Mouse (Mus musculus): ENCODE data around the gene Zfp30. TPM values are rescaled to one million over a fixed set of nuclear protein-coding genes. Genes with fewer than 3 reads are reported as not detected.

Gene Zfp30
- polyA plus RNA-seq, 1 experiment, result 8.6 TPM

DNA sequence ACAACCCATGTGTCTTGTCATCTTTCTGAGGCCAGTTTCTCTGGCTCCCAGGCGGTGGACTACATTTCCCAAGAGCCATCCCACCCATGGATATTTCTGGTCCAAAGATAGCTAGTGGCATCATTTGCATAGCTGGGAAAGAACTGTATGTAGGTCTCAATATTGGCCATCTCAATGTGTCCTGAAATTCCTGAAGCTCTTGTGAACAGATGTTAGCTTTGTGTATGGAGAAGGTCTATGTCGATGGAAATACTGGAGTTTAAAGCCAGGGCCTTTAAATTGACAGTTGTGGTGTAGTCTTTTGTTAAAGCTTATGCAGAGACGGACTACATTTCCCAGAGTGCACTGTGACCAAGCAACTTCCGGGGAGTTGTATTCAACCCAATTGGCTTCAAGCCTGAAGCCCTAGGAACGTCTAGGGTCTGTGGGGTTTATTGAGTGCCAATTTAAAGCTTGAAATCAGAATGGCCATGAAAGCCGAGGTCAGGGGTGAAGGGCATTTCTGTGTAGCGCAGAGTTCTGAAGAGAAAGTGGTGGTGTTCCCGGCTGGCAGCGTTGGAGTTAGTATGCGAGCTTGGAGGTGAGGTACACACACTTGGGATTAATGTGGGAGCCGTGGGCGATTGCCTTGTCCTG, 34.9 kb downstream of the Zfp30 start:
- peaks cover 2% of the 10 kb centered on the region; the same call in 1 of the 2 replicates for H3K4me1 ChIP-seq (ENCODE audit: control insufficient read depth, insufficient read depth, low read length)
- TF ChIP-seq CTCF (IDR thresholded peaks at IDR 0.05; ENCODE audit: extremely low read depth, insufficient read depth, low read length), result no peak
- TF ChIP-seq POLR2A (IDR thresholded peaks at IDR 0.05; ENCODE audit: extremely low read depth, insufficient read depth, low read length), result no peak
- H3K4me3 ChIP-seq (ENCODE audit: insufficient read depth, low read length), result peak overlapping the region; percentile 67
- H3K27ac ChIP-seq (ENCODE audit: insufficient read depth, low read length), result peak overlapping the region; percentile 5; the same call in 1 of the 2 replicates

- no peak overlapping the region for H3K27ac ChIP-seq (ENCODE audit: insufficient read depth, low read length)
- no peaks in the 10 kb centered on the region for H3K4me1 ChIP-seq (ENCODE audit: control insufficient read depth, insufficient read depth, low read length)
Measured at GRCm38 (mm10) chr7:29828001-29828400, 44.2 kb downstream of the Zfp30 start.

DNA sequence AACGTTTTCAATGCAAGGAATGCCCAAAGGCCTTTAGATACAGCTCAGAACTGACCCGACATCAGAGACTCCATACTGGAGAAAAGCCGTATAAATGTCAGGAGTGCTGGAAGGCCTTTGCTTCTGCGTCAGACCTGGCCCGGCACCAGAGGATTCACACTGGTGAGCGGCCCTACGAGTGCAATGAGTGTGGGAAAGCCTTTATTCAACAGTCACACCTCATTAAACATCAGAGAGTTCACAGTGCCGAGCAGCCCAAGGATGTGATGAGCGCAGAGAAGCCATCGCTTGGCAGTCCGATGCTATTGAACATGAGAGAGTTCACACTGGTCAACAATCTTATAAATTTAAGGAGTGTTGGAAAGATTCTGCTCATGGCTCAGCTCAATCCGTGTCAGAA, 46.0 kb downstream of the Zfp30 start:
- Histone ChIP-seq H3K4me1 (ENCODE audit: control insufficient read depth, insufficient read depth, low read length) (no peaks in the 10 kb centered on the region), H3K4me3 (ENCODE audit: insufficient read depth, low read length) (no peak overlapping the region), H3K27ac (ENCODE audit: insufficient read depth, low read length) (no peak overlapping the region)
- TF ChIP-seq POLR2A (IDR thresholded peaks at IDR 0.05; ENCODE audit: extremely low read depth, insufficient read depth, low read length) (no peak), CTCF (IDR thresholded peaks at IDR 0.05; ENCODE audit: extremely low read depth, insufficient read depth, low read length) (no peak)

More at GRCm38 (mm10) chr7:29828001-29828400, 44.2 kb downstream of the Zfp30 start:
- TF ChIP-seq POLR2A (IDR thresholded peaks at IDR 0.05; ENCODE audit: extremely low read depth, insufficient read depth, low read length) (no peak), CTCF (IDR thresholded peaks at IDR 0.05; ENCODE audit: extremely low read depth, insufficient read depth, low read length) (no peak)
- H3K4me3 ChIP-seq (ENCODE audit: insufficient read depth, low read length), result no peak overlapping the region

DNA sequence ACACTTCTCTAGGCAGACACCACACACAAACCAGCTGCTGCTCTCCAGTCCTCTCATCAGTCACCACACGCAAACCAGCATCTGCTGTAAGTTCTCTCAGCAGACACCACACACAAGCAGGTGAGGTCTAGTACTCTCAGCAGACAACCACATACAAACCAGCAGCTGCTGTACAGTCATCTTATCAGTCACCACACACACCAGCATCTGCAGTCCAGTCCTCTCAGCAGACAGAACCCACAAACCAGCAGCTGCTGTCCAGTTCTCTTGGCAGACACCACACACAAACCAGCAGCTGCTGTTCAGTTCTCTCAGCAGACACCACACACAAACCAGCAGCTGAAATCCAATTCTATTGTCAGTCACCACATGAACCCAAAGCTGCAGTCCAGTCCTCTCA, 53.0 kb downstream of the Zfp30 start:
- Histone ChIP-seq H3K4me1 (ENCODE audit: control insufficient read depth, insufficient read depth, low read length) (no peaks in the 10 kb centered on the region), H3K27ac (ENCODE audit: insufficient read depth, low read length) (no peak overlapping the region), H3K4me3 (ENCODE audit: insufficient read depth, low read length) (no peak overlapping the region)
- no peak for TF ChIP-seq POLR2A (IDR thresholded peaks at IDR 0.05; ENCODE audit: extremely low read depth, insufficient read depth, low read length)
- TF ChIP-seq CTCF (IDR thresholded peaks at IDR 0.05; ENCODE audit: extremely low read depth, insufficient read depth, low read length), result no peak

- no peak for TF ChIP-seq POLR2A (IDR thresholded peaks at IDR 0.05; ENCODE audit: extremely low read depth, insufficient read depth, low read length)
- no peak for TF ChIP-seq CTCF (IDR thresholded peaks at IDR 0.05; ENCODE audit: extremely low read depth, insufficient read depth, low read length)
- no peak overlapping the region for H3K27ac ChIP-seq (ENCODE audit: insufficient read depth, low read length)
- no peaks in the 10 kb centered on the region for H3K4me1 ChIP-seq (ENCODE audit: control insufficient read depth, insufficient read depth, low read length)
Measured at GRCm38 (mm10) chr7:29839256-29839655, 55.5 kb downstream of the Zfp30 start.

GRCm38 (mm10) chr7:29842105-29842504, 58.3 kb downstream of the Zfp30 start:
- Histone ChIP-seq H3K4me3 (ENCODE audit: insufficient read depth, low read length) (no peak overlapping the region), H3K4me1 (ENCODE audit: control insufficient read depth, insufficient read depth, low read length) (no peaks in the 10 kb centered on the region), H3K27ac (ENCODE audit: insufficient read depth, low read length) (no peak overlapping the region)
- TF ChIP-seq CTCF (IDR thresholded peaks at IDR 0.05; ENCODE audit: extremely low read depth, insufficient read depth, low read length), result no peak
- no peak for TF ChIP-seq POLR2A (IDR thresholded peaks at IDR 0.05; ENCODE audit: extremely low read depth, insufficient read depth, low read length)

More at GRCm38 (mm10) chr7:29839256-29839655, 55.5 kb downstream of the Zfp30 start:
- no peak overlapping the region for H3K4me3 ChIP-seq (ENCODE audit: insufficient read depth, low read length)

Other genes with a start within 250 kb of the Zfp30 start
- gene Catsperg2, start 57.0 kb upstream of the Zfp30 start, polyA plus RNA-seq (2012; rRNA removed), result 0.08 TPM in 2 replicates
- 9.2 and 9.6 TPM in 2 replicates for gene Zfp84, start 15.4 kb upstream of the Zfp30 start, polyA plus RNA-seq (2012; rRNA removed)
- gene Zfp790, start 32.1 kb downstream of the Zfp30 start, polyA plus RNA-seq (2012; rRNA removed), result 8.3 and 9.8 TPM in 2 replicates
- gene Zfp940, start 69.7 kb downstream of the Zfp30 start, polyA plus RNA-seq (2012; rRNA removed), result 14.8 and 15.9 TPM in 2 replicates
- 13.1 and 14.1 TPM in 2 replicates for gene Zfp420, start 76.0 kb downstream of the Zfp30 start, polyA plus RNA-seq (2012; rRNA removed)
- 12.0 and 12.5 TPM in 2 replicates for gene Zfp27, start 122.6 kb downstream of the Zfp30 start, polyA plus RNA-seq (2012; rRNA removed)
- gene Zfp383, start 124.2 kb downstream of the Zfp30 start, polyA plus RNA-seq (2012; rRNA removed), result 9.2 and 9.5 TPM in 2 replicates
- gene Zfp74, start 170.1 kb downstream of the Zfp30 start, polyA plus RNA-seq (2012; rRNA removed), result 12.5 and 13.1 TPM in 2 replicates
- 2.1 and 3.0 TPM in 2 replicates for gene Zfp568, start 200.0 kb downstream of the Zfp30 start, polyA plus RNA-seq (2012; rRNA removed)

Measured in cortical plate, adult 2 months (tissue).